8 mouse cellular contexts compared by ENCODE assay signal in the genomic region with DNA sequence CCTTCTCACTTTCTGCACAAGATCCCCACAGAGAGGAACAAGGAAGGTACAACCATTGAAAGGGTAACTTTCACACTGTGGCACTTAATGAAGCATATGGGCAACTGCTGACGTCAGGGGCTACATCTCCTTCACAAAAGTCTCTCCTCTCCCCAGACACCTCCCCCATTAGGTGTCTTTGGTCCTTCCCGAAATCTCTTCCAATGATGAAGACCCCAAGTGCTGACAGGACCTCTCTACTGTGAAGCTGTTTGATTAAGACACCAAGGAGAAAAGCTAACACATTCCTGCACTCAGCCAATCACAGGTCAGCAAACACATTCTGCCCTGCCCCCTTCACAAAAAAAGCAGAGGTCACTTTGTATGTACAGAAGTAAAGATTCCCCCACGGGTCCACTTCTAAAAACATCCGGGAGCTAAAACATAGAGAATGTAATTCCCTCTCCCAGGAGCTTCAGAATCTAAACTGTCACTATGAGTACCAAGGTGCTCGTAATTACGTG.
A peak's percentile ranks its signal among the peaks of the same experiment; 100 is the strongest.
DNase-seq lines count a peak whose midpoint lies in the region; ATAC-seq and TF ChIP-seq lines count a peak whose summit lies in the region.

No protein-coding gene starts in this region.

- ATAC-seq in heart, embryonic 15.5 days (replicated peaks; ENCODE audit: insufficient number of reproducible peaks, insufficient read depth, low FRiP score, low read depth) = no peak
- no peak for ATAC-seq in liver, embryonic 15.5 days (ENCODE audit: insufficient read depth)
- no peak for ATAC-seq in inflammation-experienced regulatory T-cells, adult 6 months

- no peak for DNase-seq in gastrocnemius, adult 2 months
- DNase-seq in gastrocnemius, postnatal 25 days = no peak
- no peak for DNase-seq in thymus, adult 18-20 months
- DNase-seq in natural killer cell, adult 2 months (ENCODE audit: low spot score in 2 of 2) = no peak

- WGBS in heart, embryonic 15.5 days = 4% methylated on average over 6 of the region's 6 CpGs
- WGBS in liver, embryonic 15.5 days (ENCODE audit: insufficient replicate concordance) = 4% methylated on average over 6 of the region's 6 CpGs

- H3K27ac ChIP-seq in gastrocnemius, adult 2 months = peak overlapping the region; percentile 96
- no peak overlapping the region for H3K27ac ChIP-seq in ES-Bruce4 (ENCODE audit: insufficient read depth, low read length)
- peak overlapping the region; percentile 88 for H3K27ac ChIP-seq in heart, embryonic 15.5 days
- H3K27ac ChIP-seq in liver, embryonic 15.5 days (replicated peaks) = no peak overlapping the region

- H3K4me1 ChIP-seq in ES-Bruce4 (ENCODE audit: control insufficient read depth, insufficient read depth, low read length) = no peaks in the 10 kb centered on the region
- H3K4me1 ChIP-seq in heart, embryonic 15.5 days (replicated peaks) = peaks cover 45% of the 10 kb centered on the region
- 0 out of 2 replicates have a peak, but pooled peaks cover 13% of the 10 kb centered on the region for H3K4me1 ChIP-seq in liver, embryonic 15.5 days (replicated peaks)

- no peaks in the 10 kb centered on the region for H3K27me3 ChIP-seq in ES-Bruce4 (ENCODE audit: control insufficient read depth, insufficient read depth, low read length, poor library complexity, severe bottlenecking)
- peaks cover 9% of the 10 kb centered on the region; the same call in 1 of the 2 replicates for H3K27me3 ChIP-seq in heart, embryonic 15.5 days
- H3K27me3 ChIP-seq in liver, embryonic 15.5 days = peaks cover 54% of the 10 kb centered on the region

- H3K4me3 ChIP-seq in gastrocnemius, adult 2 months = peak overlapping the region; percentile 96
- no peak overlapping the region; the same call in 1 of the 2 replicates for H3K4me3 ChIP-seq in ES-Bruce4 (ENCODE audit: low read depth, low read length)
- peak overlapping the region; percentile 95 for H3K4me3 ChIP-seq in heart, embryonic 15.5 days
- peak overlapping the region; percentile 63 for H3K4me3 ChIP-seq in liver, embryonic 15.5 days (replicated peaks)

- no peak for TF ChIP-seq EP300 in ES-Bruce4 (IDR thresholded peaks at IDR 0.05; ENCODE audit: insufficient read depth, low read depth, low read length)

- H3K36me3 ChIP-seq in ES-Bruce4 (ENCODE audit: control insufficient read depth, insufficient read depth, low read length, poor library complexity, severe bottlenecking) = no peaks in the 10 kb centered on the region
- no peaks in the 10 kb centered on the region for H3K36me3 ChIP-seq in heart, embryonic 15.5 days
- H3K36me3 ChIP-seq in liver, embryonic 15.5 days (replicated peaks) = no peaks in the 10 kb centered on the region

- no peaks in the 10 kb centered on the region for H3K9me3 ChIP-seq in ES-Bruce4 (replicated peaks; ENCODE audit: control insufficient read depth, insufficient read depth, low read length, poor library complexity, severe bottlenecking)
- no peaks in the 10 kb centered on the region for H3K9me3 ChIP-seq in heart, embryonic 15.5 days (replicated peaks)
- H3K9me3 ChIP-seq in liver, embryonic 15.5 days (replicated peaks) = no peaks in the 10 kb centered on the region

- no peak for TF ChIP-seq POLR2A in ES-Bruce4 (IDR thresholded peaks at IDR 0.05; ENCODE audit: insufficient read depth, low read length)

- intact Hi-C loops in gastrocnemius, adult 2 months (cut with DNase I) = loop anchor here (5.0 kb wide), 3 partner anchors 49 to 314 kb away; no protein-coding TSS in a partner anchor

- H3K9ac ChIP-seq in ES-Bruce4 (ENCODE audit: low read depth, poor library complexity, severe bottlenecking) = peak overlapping the region; percentile 95
- peak overlapping the region; percentile 75; the same call in 1 of the 2 replicates for H3K9ac ChIP-seq in heart, embryonic 15.5 days
- H3K9ac ChIP-seq in liver, embryonic 15.5 days = no peak overlapping the region

- H3K4me2 ChIP-seq in heart, embryonic 15.5 days = peak overlapping the region; percentile 94
- H3K4me2 ChIP-seq in liver, embryonic 15.5 days = peak overlapping the region; percentile 65

- TF ChIP-seq CTCF in gastrocnemius, adult 2 months (IDR thresholded peaks at IDR 0.05) = no peak
- no peak for TF ChIP-seq CTCF in ES-Bruce4 (IDR thresholded peaks at IDR 0.05; ENCODE audit: low read depth, low read length)

Comparison
In these comparisons a context has a peak if more than half of its experiments do, and no peak if none do; other contexts are left out.
1. H3K27ac ChIP-seq: peak in gastrocnemius, adult 2 months (single experiment) and heart, embryonic 15.5 days (single experiment); none in ES-Bruce4 (single experiment) and liver, embryonic 15.5 days (single experiment).